Mouse (Mus musculus) spleen, postnatal 4 days (tissue): ENCODE measurements around the gene Zfp512b.
A peak's percentile ranks its signal among the peaks of the same experiment; 100 is the strongest.

ENCODE experiments used
- DNase-seq, 2 experiments: peaks; one replicate each; pipeline ENCODE4 v3.0.0; 2022; ENCODE audit warnings: low spot score in 2 of 2

Zfp512b gene

GRCm38 (mm10) chr2:181573961-181574360, 18.6 kb downstream of the Zfp512b start:
- peak in 1 of 2 experiments; percentile 55 for DNase-seq

DNA sequence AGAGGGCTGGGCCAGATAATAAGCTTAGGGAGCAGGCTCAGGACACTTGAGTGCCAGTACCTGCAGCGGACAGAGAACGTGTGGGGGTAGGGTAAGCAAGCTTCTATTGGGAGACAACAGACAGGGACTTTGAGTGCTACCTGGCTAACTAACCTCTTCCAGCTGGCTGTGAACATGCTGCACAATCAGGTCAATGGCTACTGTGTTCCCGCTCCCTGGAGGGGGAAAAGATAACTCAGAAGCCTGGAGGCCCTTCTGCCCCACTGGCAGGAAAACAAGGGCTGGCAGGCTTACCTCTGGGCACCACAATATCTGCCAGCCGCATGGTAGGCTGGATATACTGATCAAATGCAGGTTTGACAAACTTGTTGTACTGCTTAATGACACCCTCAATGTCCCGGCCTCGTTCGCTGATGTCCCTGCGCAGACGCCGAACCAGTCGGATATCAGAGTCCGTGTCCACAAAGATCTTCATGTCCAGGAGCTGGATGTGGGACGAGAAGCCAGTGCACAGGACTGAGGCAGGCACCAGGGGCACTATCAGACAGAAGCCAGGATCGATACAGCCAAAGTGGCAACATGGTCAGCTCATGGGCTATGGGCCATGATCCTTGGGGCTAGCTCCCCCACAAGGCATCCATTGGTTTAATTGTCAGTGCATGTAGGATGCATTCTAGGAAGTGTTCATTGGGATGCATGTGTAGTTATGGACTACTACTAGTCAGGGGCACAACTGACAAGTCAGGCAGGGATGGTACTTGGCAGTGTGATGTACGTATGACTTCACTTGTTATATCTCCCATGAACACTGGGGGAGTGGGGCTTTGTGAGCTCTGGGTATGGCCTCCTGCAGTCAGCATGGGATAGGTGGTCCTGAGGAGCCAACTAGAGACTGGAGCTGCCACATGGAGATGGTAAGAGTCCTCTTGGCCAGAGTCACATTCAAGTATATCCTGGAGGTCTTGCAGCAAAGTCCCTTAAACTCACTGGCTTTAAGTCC, 19.4 kb downstream of the Zfp512b start:
- peak; percentile 12 to 61 for DNase-seq

GRCm38 (mm10) chr2:181571941-181572670, 20.5 kb downstream of the Zfp512b start:
- peak in 1 of 2 experiments; percentile 57 for DNase-seq

DNA sequence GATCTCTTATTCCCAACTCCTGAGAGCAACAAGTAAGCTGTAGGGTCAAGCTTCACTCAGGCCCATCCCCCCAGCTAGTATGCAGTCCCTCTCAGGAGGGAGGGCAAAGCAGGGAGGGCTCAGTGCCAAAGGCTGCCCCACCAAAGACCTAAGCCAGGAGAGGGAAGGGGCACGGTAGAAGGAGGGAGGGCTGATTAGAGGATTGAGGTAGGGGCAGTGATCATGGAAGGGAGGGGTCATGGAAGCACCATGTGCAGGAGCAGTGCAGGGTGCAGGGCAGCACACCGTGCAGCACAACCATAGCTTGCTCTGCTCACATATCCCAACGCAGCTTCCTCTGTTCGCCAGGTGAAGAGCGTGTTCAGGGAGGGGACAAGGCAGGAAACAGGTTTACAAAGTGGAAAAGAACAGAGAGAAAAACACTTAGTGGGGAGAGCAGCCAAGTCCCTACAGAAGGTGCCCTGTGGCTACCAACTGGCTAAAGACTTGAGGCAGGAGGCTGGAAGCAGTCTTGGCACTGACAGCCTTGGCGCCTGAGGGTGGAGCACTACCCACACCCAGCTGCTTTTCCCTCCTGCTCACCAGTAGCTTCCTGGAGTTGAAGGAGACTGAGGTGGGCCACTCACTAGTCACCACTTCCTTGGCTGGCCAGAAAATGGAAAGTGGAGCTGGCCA, 21.5 kb downstream of the Zfp512b start:
- peak in 1 of 2 experiments; percentile 57 for DNase-seq

- peak in 1 of 2 experiments; percentile 60 for DNase-seq
These were observed 22.2 kb downstream of the Zfp512b start for GRCm38 (mm10) chr2:181570375-181570774.

DNA sequence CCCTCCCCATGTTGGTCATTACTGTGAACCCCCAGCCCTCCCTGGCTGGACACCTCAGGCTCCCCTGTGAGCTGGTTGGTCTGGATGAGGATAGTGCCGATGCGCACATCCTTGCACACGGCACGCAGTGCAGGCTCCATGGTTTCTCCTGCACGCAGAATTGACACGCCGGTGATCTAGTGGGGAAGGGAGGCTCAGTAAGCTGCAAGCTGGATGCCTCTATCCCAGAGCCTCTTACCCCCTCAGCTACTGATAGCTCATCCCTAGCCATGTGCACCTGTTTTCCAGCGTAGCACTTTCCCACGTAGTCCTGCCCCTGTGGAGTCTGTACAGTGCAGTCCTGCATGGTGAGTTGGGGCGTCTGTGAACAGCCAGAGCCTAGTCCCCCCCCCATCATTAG, 22.7 kb downstream of the Zfp512b start:
- no peak for DNase-seq

DNA sequence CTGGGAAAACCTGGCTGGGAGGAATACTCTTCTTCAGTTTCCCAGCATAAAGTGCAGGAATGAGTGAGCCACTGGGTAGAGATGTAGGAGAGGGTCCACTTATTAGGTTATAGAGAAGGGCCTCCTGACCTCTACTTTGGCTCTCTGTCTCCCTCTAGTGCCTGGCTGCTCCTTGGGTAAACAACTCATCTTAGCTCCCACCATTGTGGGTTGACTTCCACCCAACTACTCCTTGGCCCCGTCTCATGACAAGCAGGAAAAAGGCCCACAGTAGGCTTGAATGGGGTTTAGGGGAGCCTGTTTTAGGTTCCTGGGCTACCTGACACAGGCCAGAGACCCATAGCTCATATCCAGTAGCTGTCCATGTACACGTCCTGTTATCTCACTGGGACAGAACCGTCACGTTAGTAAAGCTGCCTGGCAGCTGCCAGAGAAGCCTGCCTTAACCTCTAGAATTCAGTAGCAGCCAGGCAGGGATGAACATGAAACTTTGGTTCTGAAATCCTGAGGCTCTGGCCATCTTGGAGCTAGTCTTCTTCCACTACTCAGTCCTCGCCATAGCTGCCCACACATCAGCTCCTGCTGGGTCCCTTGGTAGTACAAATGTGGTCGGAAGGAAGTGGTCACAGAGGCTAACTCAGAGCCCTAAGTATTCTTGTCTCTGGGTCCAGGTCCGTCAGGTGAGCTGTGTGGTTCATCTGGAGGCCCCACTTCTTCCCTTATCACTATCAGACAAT, 24.2 kb downstream of the Zfp512b start:
- DNase-seq: peak; percentile 64 to 85

- no peak for DNase-seq
These were observed 25.3 kb downstream of the Zfp512b start for GRCm38 (mm10) chr2:181567338-181567737.

GRCm38 (mm10) chr2:181553772-181554171, 38.8 kb downstream of the Zfp512b start:
- DNase-seq: no peak

DNA sequence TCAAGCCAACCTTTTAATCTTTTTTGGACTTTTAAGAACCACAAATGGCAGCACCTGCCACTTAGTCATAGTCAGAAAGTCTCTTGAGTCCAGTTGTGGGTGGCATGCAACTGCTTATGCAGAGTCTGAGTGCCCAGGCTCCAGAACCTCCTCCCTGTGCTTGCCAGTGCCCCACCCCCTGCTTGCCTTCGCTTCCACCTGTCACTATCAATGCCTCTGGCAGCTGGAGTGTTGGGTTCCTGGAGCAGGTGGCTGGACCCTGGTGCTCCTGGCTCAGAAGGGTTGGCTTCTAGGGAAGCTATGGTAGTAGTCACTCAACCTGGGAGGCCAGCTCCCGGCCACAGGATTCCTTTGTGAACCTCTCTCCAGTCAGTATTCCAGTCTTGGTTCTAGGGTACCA, 42.4 kb downstream of the Zfp512b start:
- DNase-seq: no peak

DNA sequence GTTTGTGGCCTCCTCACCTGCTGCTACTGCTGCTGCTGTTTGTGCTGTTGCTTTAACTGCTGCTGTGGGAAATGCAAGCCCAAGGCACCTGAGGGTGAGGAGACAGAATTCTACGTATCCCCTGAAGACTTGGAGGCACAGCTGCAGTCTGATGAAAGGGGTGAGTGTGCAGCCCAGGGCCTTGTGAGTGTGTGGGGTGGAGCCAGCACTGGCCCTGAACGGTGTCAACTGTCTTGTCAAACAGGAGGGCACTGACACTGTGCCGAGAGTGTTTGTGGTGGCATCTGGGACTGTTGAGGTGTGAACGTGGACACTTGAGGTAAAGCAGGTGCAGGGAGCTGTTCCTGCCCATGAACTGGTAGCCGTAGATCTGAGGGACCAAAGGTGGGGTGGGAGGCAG, 43.9 kb downstream of the Zfp512b start:
- no peak for DNase-seq

- no peak for DNase-seq
These were observed 44.4 kb downstream of the Zfp512b start for GRCm38 (mm10) chr2:181548227-181548626.

- no peak for DNase-seq
These were observed 46.5 kb downstream of the Zfp512b start for GRCm38 (mm10) chr2:181546142-181546541.

- no peak for DNase-seq
These were observed 50.7 kb downstream of the Zfp512b start for GRCm38 (mm10) chr2:181541761-181542380.

DNA sequence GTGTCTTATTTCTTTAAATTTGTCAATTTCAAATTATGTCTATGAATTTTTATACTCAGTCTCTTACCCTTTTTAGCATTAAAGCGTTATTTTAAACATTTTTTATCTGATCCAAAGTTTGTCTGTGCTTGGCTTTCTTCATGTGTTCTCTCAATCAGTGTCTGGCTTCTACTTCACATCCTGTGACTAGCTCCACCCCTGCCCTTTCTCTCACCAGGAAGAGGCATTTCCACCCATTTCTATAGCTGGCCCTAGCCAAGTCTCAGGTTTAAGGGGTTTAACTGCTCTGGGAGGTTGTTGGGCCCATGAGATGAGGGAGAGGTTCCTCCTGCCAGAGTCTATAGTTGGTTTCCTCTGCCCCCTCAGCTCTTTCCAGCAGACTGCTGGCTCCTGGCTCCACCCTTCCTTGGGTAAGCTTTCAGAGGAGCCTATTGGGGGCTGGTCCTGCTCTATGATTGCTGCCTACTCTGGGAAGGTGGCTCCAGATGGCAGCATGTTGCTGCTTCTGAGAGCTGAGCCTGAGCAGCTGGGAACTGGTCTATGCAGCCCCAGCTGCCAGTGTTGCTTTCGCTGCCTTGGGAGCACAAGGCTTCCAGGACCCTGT, 55.1 kb downstream of the Zfp512b start:
- no peak for DNase-seq

GRCm38 (mm10) chr2:181536410-181536809, 56.2 kb downstream of the Zfp512b start:
- no peak for DNase-seq

GRCm38 (mm10) chr2:181532589-181532988, 60.0 kb downstream of the Zfp512b start:
- no peak for DNase-seq
